Mouse (Mus musculus): Measurements from ENCODE around the gene Asb4. TPM values are rescaled to one million over a fixed set of nuclear protein-coding genes. Genes with fewer than 3 reads are reported as not detected.
A peak's percentile ranks its signal among the peaks of the same experiment; 100 is the strongest.

Gene Asb4
- total RNA-seq, 1 experiment from 2014 or later, result 3.5 TPM

DNA sequence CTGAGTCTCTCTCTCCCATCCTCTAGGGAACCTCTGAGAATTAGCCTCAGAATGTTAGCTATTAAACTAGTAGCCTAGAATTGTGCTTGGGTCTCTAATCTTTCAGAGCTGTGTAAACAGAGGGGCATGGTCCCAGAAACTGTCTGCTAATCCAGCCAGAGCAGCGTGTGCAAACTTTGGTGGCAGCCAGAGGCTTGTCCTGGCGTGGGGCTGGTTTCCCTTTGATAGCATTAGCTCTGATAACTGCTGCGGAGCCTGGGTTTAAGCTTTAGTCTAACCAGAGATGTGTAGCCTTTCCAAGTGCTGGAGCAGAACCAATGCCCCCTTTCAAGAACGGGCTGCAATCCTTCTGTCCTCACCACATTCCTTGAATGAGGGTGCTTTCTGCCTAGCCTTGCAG, 11.8 kb downstream of the Asb4 start:
- DNase-seq, result no peak

- DNase-seq, result no peak
Observed at GRCm38 (mm10) chr6:5396797-5397196, 13.6 kb downstream of the Asb4 start.

GRCm38 (mm10) chr6:5401394-5401793, 18.2 kb downstream of the Asb4 start:
- peak; percentile 56 for DNase-seq

DNA sequence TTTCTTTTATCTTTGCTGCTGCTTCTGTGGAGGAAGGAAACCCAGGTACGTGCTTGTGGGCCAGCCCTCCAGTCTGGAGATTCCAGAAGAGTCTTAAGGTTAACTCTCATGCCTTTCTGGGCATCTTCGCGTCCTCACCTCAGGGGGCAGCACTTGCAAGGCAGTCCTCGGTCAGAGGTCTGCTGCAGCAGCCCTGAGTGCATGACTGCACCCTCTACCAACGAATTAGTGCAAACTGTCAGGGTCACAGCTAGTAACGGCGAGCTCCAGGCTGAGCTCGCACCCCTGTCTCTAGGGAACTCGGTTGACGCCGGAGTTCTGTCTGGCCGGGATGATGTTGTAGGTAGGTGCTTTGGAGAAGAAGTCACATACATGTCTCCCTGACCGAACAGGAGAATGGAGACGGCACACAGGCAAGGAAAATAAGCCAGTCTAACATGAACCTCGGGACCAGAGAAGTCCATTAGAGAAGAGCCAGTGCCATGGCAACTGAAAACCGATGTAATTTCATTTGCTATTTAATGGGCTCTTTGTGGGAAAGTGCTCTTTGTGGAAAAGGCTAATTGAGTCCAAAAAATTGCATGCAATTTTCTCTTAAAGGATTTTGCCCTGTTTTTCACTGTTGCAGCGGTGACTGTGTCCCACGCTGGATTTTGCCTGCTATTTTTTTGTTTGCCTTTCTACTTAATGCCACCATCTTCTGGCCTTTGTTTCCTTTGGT, 20.1 kb downstream of the Asb4 start:
- DNase-seq, result no peak

DNA sequence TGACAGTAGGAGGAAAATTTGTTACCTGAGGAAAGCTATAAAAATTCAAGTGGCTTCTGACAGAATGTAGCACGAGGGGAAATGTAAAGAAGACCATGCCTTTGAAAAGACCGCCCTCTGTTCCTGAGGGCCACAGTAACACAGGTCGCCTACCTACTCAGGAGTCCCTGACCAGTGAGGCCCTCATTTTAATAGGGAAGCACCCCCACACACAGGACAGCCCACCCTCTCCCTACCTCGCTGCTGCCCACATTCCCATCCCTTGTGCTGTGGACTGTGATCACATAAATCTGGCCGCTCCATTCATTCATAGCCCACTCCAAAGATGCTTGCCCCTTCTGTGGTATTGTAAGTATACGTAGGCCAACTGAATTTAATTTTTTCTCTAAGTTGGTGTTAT, 20.8 kb downstream of the Asb4 start:
- no peak for DNase-seq

- no peak for DNase-seq
Observed at GRCm38 (mm10) chr6:5408451-5409177, 25.4 kb downstream of the Asb4 start.

GRCm38 (mm10) chr6:5409676-5410075, 26.5 kb downstream of the Asb4 start:
- no peak for DNase-seq

DNA sequence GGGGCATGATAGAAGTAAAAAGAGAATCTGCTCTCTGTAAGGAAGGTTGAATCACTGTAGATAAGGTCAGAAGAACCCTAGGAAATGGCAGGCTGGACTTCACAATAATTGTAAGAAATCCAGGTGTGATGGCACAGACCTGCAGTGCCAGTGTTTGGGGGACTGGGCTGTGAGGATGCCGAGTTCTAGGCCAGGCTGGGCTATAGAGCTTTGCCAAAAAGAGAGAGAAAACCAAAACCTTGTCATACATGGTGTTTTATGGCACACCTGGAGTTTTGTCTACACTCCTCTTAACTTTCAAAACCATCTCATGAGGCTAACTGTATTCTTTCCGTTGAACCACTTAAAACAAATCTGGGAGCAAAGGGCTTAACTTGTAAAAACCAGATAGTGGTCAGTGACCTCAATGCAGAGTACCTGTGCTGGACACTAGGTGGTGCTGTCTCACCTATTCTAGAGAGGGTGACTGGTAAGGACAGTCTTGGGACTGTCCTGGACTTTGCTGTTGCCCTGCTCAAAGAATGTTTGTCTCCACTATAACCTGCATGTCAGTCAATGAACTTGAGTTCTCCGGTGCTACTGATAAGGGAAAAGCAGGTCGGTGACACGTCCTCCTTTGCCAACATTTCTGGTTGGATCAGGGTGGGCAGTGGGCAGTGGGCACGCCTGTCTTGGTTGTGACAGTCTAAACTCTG, 27.7 kb downstream of the Asb4 start:
- peak; percentile 78 for DNase-seq

GRCm38 (mm10) chr6:5413282-5413681, 30.1 kb downstream of the Asb4 start:
- DNase-seq, result peak; percentile 74

GRCm38 (mm10) chr6:5421442-5421841, 38.3 kb downstream of the Asb4 start:
- no peak for DNase-seq

- DNase-seq, result no peak
Observed at GRCm38 (mm10) chr6:5422386-5422785, 39.2 kb downstream of the Asb4 start.

DNA sequence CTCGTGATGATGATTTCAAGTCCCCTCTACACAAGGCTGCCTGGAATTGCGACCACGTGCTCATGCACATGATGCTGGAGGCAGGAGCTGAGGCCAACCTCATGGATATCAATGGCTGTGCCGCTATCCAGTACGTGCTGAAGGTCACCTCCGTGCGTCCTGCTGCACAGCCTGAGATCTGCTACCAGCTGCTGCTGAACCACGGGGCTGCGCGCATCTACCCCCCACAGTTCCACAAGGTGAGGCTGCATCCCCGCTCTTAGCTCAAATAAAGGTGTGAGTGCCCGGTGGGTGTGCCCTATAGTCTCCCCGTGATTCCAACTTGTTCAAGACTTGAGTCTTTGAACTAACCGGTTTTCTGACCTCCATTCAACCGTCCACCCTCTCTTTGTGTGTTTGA, 40.4 kb downstream of the Asb4 start:
- DNase-seq, result no peak

GRCm38 (mm10) chr6:5427033-5427432, 43.8 kb downstream of the Asb4 start:
- no peak for DNase-seq

- no peak for DNase-seq
Observed at GRCm38 (mm10) chr6:5429562-5429961, 46.4 kb downstream of the Asb4 start.

- no peak for DNase-seq
Observed at GRCm38 (mm10) chr6:5429982-5430550, 46.9 kb downstream of the Asb4 start.

- no peak for DNase-seq
Observed at GRCm38 (mm10) chr6:5433887-5434286, 50.7 kb downstream of the Asb4 start.

DNA sequence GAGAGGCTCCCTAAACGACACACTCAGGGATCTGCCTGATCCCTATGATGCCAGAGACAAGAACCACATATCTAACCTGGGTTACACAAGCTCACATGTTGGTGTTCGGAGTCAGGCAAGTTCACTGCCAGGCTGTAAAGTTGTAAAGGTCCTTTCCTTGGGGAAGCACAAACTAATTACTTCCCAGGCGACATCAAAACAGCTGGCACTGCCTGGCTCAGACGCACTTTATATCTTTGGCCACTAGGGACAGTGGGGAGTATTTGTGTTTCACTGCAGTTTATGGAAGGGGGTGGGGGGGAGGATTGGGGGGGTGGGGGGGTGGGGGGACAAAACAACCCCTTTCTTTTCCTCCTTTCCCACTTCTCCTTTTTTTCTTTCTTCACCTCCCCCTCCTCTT, 54.6 kb downstream of the Asb4 start:
- DNase-seq, result no peak

DNA sequence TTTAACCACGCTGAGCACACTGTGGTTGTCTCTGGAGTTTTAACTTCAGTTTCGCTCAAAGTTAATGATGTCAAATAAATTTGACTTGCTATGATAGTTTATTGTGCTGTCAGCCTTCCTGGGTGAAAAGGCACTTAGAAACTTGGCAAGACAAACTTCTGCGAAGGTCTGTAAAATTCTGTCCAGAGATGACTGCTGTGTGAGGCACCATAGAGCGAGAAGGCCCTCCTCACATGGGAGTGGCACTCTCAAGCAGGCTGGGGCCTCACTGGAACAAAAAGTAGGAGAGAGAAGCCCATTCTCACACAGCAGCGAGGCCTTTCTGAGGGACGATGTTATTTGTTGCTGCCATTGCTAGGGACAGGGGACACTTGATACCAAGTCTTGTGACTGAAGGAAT, 58.0 kb downstream of the Asb4 start:
- DNase-seq, result no peak

DNA sequence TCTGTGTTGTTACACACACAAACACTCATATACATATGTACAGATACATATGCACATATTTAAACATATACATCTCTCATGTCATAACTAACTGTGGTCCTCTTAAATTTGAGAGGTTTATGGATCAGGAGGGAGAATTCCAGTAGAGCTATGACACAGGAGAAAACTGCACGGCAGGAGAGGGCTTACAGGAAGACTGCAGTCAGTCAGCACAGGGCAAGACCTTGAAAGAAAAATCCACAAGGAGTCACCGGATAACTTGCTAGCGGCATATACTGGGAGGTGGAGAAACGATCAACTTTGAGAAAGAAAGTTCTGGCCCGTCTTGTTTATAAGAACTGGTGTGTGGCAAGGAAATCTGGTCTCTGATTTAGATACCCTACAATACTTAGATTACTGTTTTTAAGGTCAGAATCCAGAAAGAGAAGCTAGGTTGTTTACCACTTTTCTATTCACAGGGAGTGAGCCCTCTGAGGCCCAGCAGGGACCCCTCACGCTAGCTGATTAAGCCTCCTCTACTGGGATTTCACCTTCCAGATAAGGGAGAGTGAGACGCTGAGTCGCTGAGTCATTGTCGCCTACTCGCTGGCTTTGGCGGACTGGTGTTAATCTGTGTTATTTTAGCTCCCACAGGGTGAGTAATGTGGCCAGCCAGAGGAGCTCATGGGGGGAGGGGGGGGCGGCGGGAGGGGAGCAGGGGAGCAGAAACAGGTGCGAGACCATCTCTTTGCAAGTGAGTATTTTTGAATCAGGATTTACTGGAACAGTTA, 59.3 kb downstream of the Asb4 start:
- DNase-seq, result peak; percentile 35

- no peak for DNase-seq
Observed at GRCm38 (mm10) chr6:5443104-5443863, 60.1 kb downstream of the Asb4 start.

DNA sequence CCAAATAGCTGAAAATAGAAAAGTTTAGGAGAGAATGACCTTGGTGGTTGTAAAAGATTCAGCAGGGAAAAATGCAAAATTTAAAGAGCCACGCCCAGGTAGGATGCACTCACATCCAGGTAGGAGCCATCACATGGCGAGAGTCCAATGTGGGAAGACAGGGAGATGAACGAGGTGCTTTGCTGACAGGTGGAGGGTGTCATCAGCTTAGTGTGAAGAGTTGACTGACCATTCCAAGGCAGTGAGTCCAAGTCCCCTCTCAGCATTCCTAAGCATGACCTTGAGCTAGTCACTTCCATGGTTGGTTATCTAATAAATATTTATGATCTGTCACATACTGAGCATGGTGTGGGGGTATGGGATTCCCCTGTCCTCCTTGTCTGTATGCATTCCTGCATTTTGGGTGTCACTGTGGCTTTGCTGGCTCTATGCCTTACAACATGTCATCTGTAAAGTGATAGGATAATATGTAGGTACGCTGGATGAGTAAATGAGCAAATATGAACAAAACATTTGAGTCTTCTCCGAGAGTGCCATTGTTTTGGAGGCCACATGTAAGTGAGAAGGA, 61.2 kb downstream of the Asb4 start:
- DNase-seq, result no peak

Data from adrenal gland, postnatal 25 days (tissue).